Mouse (Mus musculus): ENCODE measurements around the gene Mrpl46.

DNA sequence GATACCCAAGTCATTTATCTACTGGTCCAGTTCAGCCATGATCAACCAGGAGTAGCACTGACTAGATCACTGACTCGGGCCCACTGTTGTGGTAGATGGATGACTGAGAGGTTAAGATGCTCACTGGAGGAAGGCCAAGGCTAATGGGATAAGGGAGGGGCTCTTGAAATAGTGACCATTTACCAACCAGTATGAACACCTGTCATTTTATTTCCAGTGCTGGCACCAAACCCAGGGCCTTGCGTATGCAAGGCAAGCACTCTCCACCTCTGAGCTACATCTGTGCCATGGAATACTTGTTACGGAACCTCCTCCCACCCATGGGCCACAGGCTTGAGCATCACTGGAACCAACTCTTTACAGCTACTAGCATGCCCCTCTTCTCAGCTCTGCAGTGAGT, 19.5 kb downstream of the Mrpl46 start:
- no peak for TF ChIP-seq EP300 (IDR thresholded peaks at IDR 0.05; ENCODE audit: low read depth)
- no peak for TF ChIP-seq CTCF (IDR thresholded peaks at IDR 0.05; ENCODE audit: low read depth)
